In the genomic region with DNA sequence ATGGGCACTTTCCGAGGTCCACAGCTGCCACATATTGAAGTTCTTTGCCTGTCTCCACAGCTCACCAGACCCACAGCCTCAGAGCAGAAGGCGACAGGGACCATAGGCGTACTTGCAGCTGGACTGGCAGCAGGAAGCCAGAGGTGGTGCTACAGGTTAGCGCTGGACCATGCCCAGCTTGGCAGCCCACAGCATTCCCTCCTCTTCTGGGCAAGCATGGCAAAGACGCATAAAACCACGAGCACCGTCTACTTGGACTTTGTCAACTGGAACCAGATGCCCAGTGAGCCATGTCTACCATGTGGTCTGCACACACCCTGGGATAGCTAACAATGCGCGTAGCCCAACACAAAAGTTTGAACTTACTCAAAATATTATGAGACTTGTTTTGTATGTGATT, we compare ENCODE assay signal across 27 mouse cellular contexts. TPM values are rescaled to one million over a fixed set of nuclear protein-coding genes. Genes with fewer than 3 reads are reported as not detected.
DNase-seq lines count a peak whose midpoint lies in the region; ATAC-seq and TF ChIP-seq lines count a peak whose summit lies in the region.
"Had no signal": no experiment of that assay in that cellular context is flagged by ENCODE, and none has a peak within 500 bp of the region (broad histone marks: within the 10 kb centered on the region; RNA-seq: fewer than 3 reads in every experiment).

No protein-coding gene starts in this region.

- H3K27ac ChIP-seq in kidney, embryonic 14.5 days (ENCODE audit: low read depth, low read length) = no peak overlapping the region
- H3K27ac ChIP-seq in stomach, postnatal 0 days (replicated peaks) = peak overlapping the region; percentile 65; the same call in 1 of the 2 replicates
- H3K27ac ChIP-seq in intestine, embryonic 15.5 days = no peak overlapping the region
- H3K27ac ChIP-seq: embryonic facial prominence, embryonic 13.5 days; forebrain, embryonic 13.5 days; hindbrain, embryonic 10.5 days; hindbrain, embryonic 14.5 days had no signal

- peaks cover 8% of the 10 kb centered on the region for H3K4me1 ChIP-seq in kidney, embryonic 14.5 days (ENCODE audit: control insufficient read depth, insufficient read depth, low read length)
- peaks cover 76% of the 10 kb centered on the region for H3K4me1 ChIP-seq in megakaryocyte, embryonic 14.5 days
- H3K4me1 ChIP-seq in stomach, postnatal 0 days (replicated peaks; ENCODE audit: control insufficient read depth, insufficient read depth) = peaks cover 4% of the 10 kb centered on the region; the same call in 1 of the 2 replicates
- peaks cover 11% of the 10 kb centered on the region for H3K4me1 ChIP-seq in intestine, embryonic 15.5 days (replicated peaks)

- peak; percentile 10; the same call in 1 of the 2 replicates for TF ChIP-seq CTCF in stomach, postnatal 0 days (IDR thresholded peaks at IDR 0.05; ENCODE audit: low read depth)

- 76% methylated on average over 9 of the region's 9 CpGs for whole genome bisulfite sequencing in kidney, embryonic 14.5 days
- 82% methylated on average over 9 of the region's 9 CpGs for WGBS in stomach, postnatal 0 days
- WGBS in intestine, embryonic 15.5 days = 92% methylated on average over 9 of the region's 9 CpGs

- H3K9me3 ChIP-seq in kidney, embryonic 14.5 days (ENCODE audit: control insufficient read depth, low read length) = no peaks in the 10 kb centered on the region
- no peaks in the 10 kb centered on the region for H3K9me3 ChIP-seq in megakaryocyte, embryonic 14.5 days
- H3K9me3 ChIP-seq in stomach, postnatal 0 days (ENCODE audit: control insufficient read depth, low read length) = no peaks in the 10 kb centered on the region
- no peaks in the 10 kb centered on the region for H3K9me3 ChIP-seq in intestine, embryonic 15.5 days
- H3K9me3 ChIP-seq: embryonic facial prominence, embryonic 13.5 days; forebrain, embryonic 13.5 days; heart, embryonic 12.5 days; hindbrain, embryonic 10.5 days had no signal

- TF ChIP-seq EP300 in stomach, postnatal 0 days (optimal IDR thresholded peaks at IDR 0.05) = no peak

- H3K27me3 ChIP-seq in kidney, embryonic 14.5 days (ENCODE audit: control insufficient read depth, insufficient read depth, low read length) = no peaks in the 10 kb centered on the region
- peaks cover 13% of the 10 kb centered on the region for H3K27me3 ChIP-seq in megakaryocyte, embryonic 14.5 days (replicated peaks)
- H3K27me3 ChIP-seq in stomach, postnatal 0 days (ENCODE audit: control insufficient read depth, insufficient read depth, low read length) = no peaks in the 10 kb centered on the region
- H3K27me3 ChIP-seq in intestine, embryonic 15.5 days (replicated peaks) = no peaks in the 10 kb centered on the region
- H3K27me3 ChIP-seq: forebrain, embryonic 13.5 days had no signal

- no peak for ATAC-seq in kidney, embryonic 14.5 days (ENCODE audit: low FRiP score, low TSS enrichment)
- ATAC-seq in megakaryocyte, adult 5-6 weeks (ENCODE audit: poor library complexity, severe bottlenecking) = no peak
- ATAC-seq in stomach, postnatal 0 days (ENCODE audit: low FRiP score, low TSS enrichment) = no peak
- ATAC-seq in intestine, embryonic 15.5 days = no peak
- ATAC-seq: activated CD4-positive, CD25-positive, alpha-beta regulatory T cell, adult 4 months; forebrain, embryonic 13.5 days; forebrain, postnatal 0 days had no signal

- no peak overlapping the region for H3K4me3 ChIP-seq in kidney, embryonic 14.5 days (ENCODE audit: low read length)
- peak overlapping the region; percentile 57 for H3K4me3 ChIP-seq in megakaryocyte, embryonic 14.5 days (replicated peaks)
- H3K4me3 ChIP-seq in stomach, postnatal 0 days (ENCODE audit: low read depth, low read length) = no peak overlapping the region
- H3K4me3 ChIP-seq in intestine, embryonic 15.5 days (replicated peaks) = no peak overlapping the region
- H3K4me3 ChIP-seq: embryonic facial prominence, embryonic 13.5 days; forebrain, embryonic 13.5 days; heart, embryonic 12.5 days; hindbrain, embryonic 10.5 days had no signal

- H3K4me2 ChIP-seq in kidney, embryonic 14.5 days (replicated peaks; ENCODE audit: low read depth, low read length) = no peak overlapping the region
- H3K4me2 ChIP-seq in stomach, postnatal 0 days (replicated peaks; ENCODE audit: low read depth) = no peak overlapping the region
- no peak overlapping the region for H3K4me2 ChIP-seq in intestine, embryonic 15.5 days (replicated peaks)
- H3K4me2 ChIP-seq: embryonic facial prominence, embryonic 13.5 days; forebrain, embryonic 13.5 days; heart, embryonic 12.5 days; hindbrain, embryonic 14.5 days had no signal

- no peaks in the 10 kb centered on the region for H3K36me3 ChIP-seq in kidney, embryonic 14.5 days (ENCODE audit: control insufficient read depth, insufficient read depth, low read length)
- no peaks in the 10 kb centered on the region for H3K36me3 ChIP-seq in megakaryocyte, embryonic 14.5 days (replicated peaks; ENCODE audit: low read length)
- no peaks in the 10 kb centered on the region for H3K36me3 ChIP-seq in stomach, postnatal 0 days (ENCODE audit: control insufficient read depth, insufficient read depth, low read length)
- H3K36me3 ChIP-seq in intestine, embryonic 15.5 days = no peaks in the 10 kb centered on the region
- H3K36me3 ChIP-seq: embryonic facial prominence, embryonic 13.5 days; heart, embryonic 12.5 days; hindbrain, embryonic 10.5 days had no signal

- peak; percentile 30 for DNase-seq in cerebellum, adult 9-10 months
- DNase-seq in cerebellum, adult 8-10 months = no peak
- peak; percentile 62 for DNase-seq in kidney, adult 18-20 months
- peak; percentile 30 for DNase-seq in stomach, postnatal 0 days (ENCODE audit: low spot score)
- DNase-seq: adrenal gland, postnatal 25 days; cerebellum, postnatal 14 days; forebrain, postnatal 0 days; gastrocnemius, postnatal 25 days had no signal

- no peak overlapping the region for H3K9ac ChIP-seq in kidney, embryonic 14.5 days (ENCODE audit: low read depth, low read length)
- H3K9ac ChIP-seq in stomach, postnatal 0 days (ENCODE audit: low read length) = no peak overlapping the region
- no peak overlapping the region for H3K9ac ChIP-seq in intestine, embryonic 15.5 days
- H3K9ac ChIP-seq: embryonic facial prominence, embryonic 13.5 days; forebrain, embryonic 13.5 days; forebrain, postnatal 0 days; heart, embryonic 12.5 days; hindbrain, embryonic 14.5 days had no signal

RNA-seq across cellular contexts. Expression of gene Vps37c, which starts 3.5 kb away (rescaled TPM):
- polyA plus RNA-seq in kidney, embryonic 14.5 days (2014; fragmentation: Nextera tagmentation; extraction: Ambion mirVana) = 18.9 and 31.7 TPM in 2 replicates
- polyA plus RNA-seq in megakaryocyte, embryonic 14.5 days (2012; ENCODE audit: insufficient read depth, low replicate concordance) = 60.2 and 90.5 TPM in 2 replicates
- total RNA-seq in megakaryocyte, adult 5-6 weeks (2015) = 21.9 and 22.5 TPM in 2 replicates
- 15.2 and 17.8 TPM in 2 replicates for total RNA-seq in megakaryocyte, adult 5-6 weeks (2017)
- polyA plus RNA-seq in stomach, postnatal 0 days (2015; fragmentation: Nextera tagmentation; extraction: Ambion mirVana) = 48.6 and 57.3 TPM in 2 replicates
- 28.1 and 28.7 TPM in 2 replicates for polyA plus RNA-seq in intestine, embryonic 15.5 days (2015; fragmentation: Nextera tagmentation; extraction: Ambion mirVana)

RNA-seq across cellular contexts. Expression of gene Pga5, which starts 7.2 kb away (rescaled TPM):
- not detected in 2 replicates for polyA plus RNA-seq in kidney, embryonic 14.5 days (2014; fragmentation: Nextera tagmentation; extraction: Ambion mirVana)
- not detected in 2 replicates for polyA plus RNA-seq in megakaryocyte, embryonic 14.5 days (2012; ENCODE audit: insufficient read depth, low replicate concordance)
- not detected in 2 replicates for total RNA-seq in megakaryocyte, adult 5-6 weeks (2015)
- total RNA-seq in megakaryocyte, adult 5-6 weeks (2017) = 0.20 TPM in 1 of 2 replicates, not detected in the other
- 22,358 and 23,362 TPM in 2 replicates for polyA plus RNA-seq in stomach, postnatal 0 days (2015; fragmentation: Nextera tagmentation; extraction: Ambion mirVana)
- polyA plus RNA-seq in intestine, embryonic 15.5 days (2015; fragmentation: Nextera tagmentation; extraction: Ambion mirVana) = 0.39 and 0.61 TPM in 2 replicates
- total RNA-seq: adrenal gland, adult 18-20 months; adrenal gland, postnatal 25 days; forebrain, postnatal 0 days; gastrocnemius, adult 18-20 months; gastrocnemius, postnatal 25 days; granulocyte monocyte progenitor cell, adult 5-6 weeks; heart, adult 8-10 months; heart, postnatal 25 days; MEL had no signal
- polyA plus RNA-seq: activated CD4-positive, CD25-positive, alpha-beta regulatory T cell, adult 4 months; C2C12; cortical plate, adult 2 months; embryonic facial prominence, embryonic 13.5 days; forebrain, embryonic 13.5 days; forebrain, postnatal 0 days; heart, embryonic 12.5 days; heart, embryonic 16.5 days; hindbrain, embryonic 10.5 days; hindbrain, embryonic 14.5 days had no signal

RNA-seq across cellular contexts. Expression of gene Vwce, which starts 51.1 kb away (rescaled TPM):
- 1.2 and 2.0 TPM in 2 replicates for polyA plus RNA-seq in kidney, embryonic 14.5 days (2014; fragmentation: Nextera tagmentation; extraction: Ambion mirVana)
- polyA plus RNA-seq in megakaryocyte, embryonic 14.5 days (2012; ENCODE audit: insufficient read depth, low replicate concordance) = 0.46 TPM in 1 of 2 replicates, not detected in the other
- 0.23 TPM in 1 of 2 replicates, not detected in the other for total RNA-seq in megakaryocyte, adult 5-6 weeks (2015)
- total RNA-seq in megakaryocyte, adult 5-6 weeks (2017) = not detected in 2 replicates
- polyA plus RNA-seq in stomach, postnatal 0 days (2015; fragmentation: Nextera tagmentation; extraction: Ambion mirVana) = 0.51 and 0.61 TPM in 2 replicates
- polyA plus RNA-seq in intestine, embryonic 15.5 days (2015; fragmentation: Nextera tagmentation; extraction: Ambion mirVana) = 3.4 and 4.8 TPM in 2 replicates
- total RNA-seq: gastrocnemius, adult 18-20 months; heart, adult 8-10 months; heart, postnatal 25 days had no signal

RNA-seq across cellular contexts. Expression of gene Cd5, which starts 53.7 kb away (rescaled TPM):
- 0.46 and 0.61 TPM in 2 replicates for polyA plus RNA-seq in kidney, embryonic 14.5 days (2014; fragmentation: Nextera tagmentation; extraction: Ambion mirVana)
- not detected in 2 replicates for polyA plus RNA-seq in megakaryocyte, embryonic 14.5 days (2012; ENCODE audit: insufficient read depth, low replicate concordance)
- total RNA-seq in megakaryocyte, adult 5-6 weeks (2015) = 0.78 and 1.5 TPM in 2 replicates
- 0.57 and 0.59 TPM in 2 replicates for total RNA-seq in megakaryocyte, adult 5-6 weeks (2017)
- polyA plus RNA-seq in stomach, postnatal 0 days (2015; fragmentation: Nextera tagmentation; extraction: Ambion mirVana) = 1.6 and 1.8 TPM in 2 replicates
- 0.10 and 0.13 TPM in 2 replicates for polyA plus RNA-seq in intestine, embryonic 15.5 days (2015; fragmentation: Nextera tagmentation; extraction: Ambion mirVana)
- total RNA-seq: gastrocnemius, adult 18-20 months; granulocyte monocyte progenitor cell, adult 5-6 weeks; MEL had no signal
- polyA plus RNA-seq: forebrain, embryonic 13.5 days had no signal

Comparison
In these comparisons a context has a peak if more than half of its experiments do, and no peak if none do; other contexts are left out.
1. RNA of gene Pga5, which starts 7.2 kb away (polyA plus RNA-seq): 22,358 to 23,362 TPM in stomach, postnatal 0 days; 0.39 to 0.61 TPM in intestine, embryonic 15.5 days, not detected in kidney, embryonic 14.5 days and not detected in megakaryocyte, embryonic 14.5 days; every median in the first group is over 1,000 times any median in the second.